Mouse (Mus musculus) midbrain, embryonic 11.5 days (tissue): ENCODE measurements at regions not wholly inside any gene's neighbourhood (a gene's known extent, or its start where the extent isn't known, plus 50 kb on each side); places are given as distances from the start of the nearest gene placed in this dataset.
"Not testable (repeated sequence)": the region's sequence is repeated elsewhere in the genome, so short reads cannot be mapped to it uniquely, and the experiment has no call there.

Experiments
- ATAC-seq: fragments of 200-750 bp; cut with Nextera tagmentation; 2 replicates; pipeline ENCODE4 v1.8.0; 2017; ENCODE audit warnings: moderate TSS enrichment, moderate library complexity; ENCODE audit not compliant: low FRiP score
- DNase-seq: peaks from one replicate; pipeline ENCODE4 v3.0.0; 2015; ENCODE audit warnings: low spot score; ENCODE audit errors: missing footprints
- H3K27ac ChIP-seq: fragments of 300-500 bp; sonication (generic); 2 replicates; pipeline ENCODE4 v1.5.1; 2014; ENCODE audit warnings: low read depth, low read length
- H3K27me3 ChIP-seq: fragments of 300-500 bp; sonication (generic); 2 replicates; pipeline ENCODE4 v1.6.1; 2014; ENCODE audit warnings: mild to moderate bottlenecking, low read length, moderate library complexity, mixed read lengths; ENCODE audit not compliant: control insufficient read depth, insufficient read depth
- H3K36me3 ChIP-seq: fragments of 300-500 bp; sonication (generic); 2 replicates; pipeline ENCODE4 v1.6.1; 2014; ENCODE audit warnings: mild to moderate bottlenecking, low read length, moderate library complexity, mixed read lengths; ENCODE audit not compliant: control insufficient read depth, insufficient read depth
- H3K4me1 ChIP-seq: fragments of 300-500 bp; sonication (generic); 2 replicates; pipeline ENCODE4 v1.6.1; 2014; ENCODE audit warnings: low read length; ENCODE audit not compliant: control insufficient read depth, insufficient read depth
- H3K4me2 ChIP-seq: fragments of 300-500 bp; sonication (generic); 2 replicates; pipeline ENCODE4 v1.6.1; 2014; ENCODE audit warnings: mild to moderate bottlenecking, moderate library complexity
- H3K4me3 ChIP-seq: fragments of 300-500 bp; sonication (generic); 2 replicates; pipeline ENCODE4 v1.5.1; 2014; ENCODE audit warnings: low read depth, low read length
- H3K9ac ChIP-seq: fragments of 300-500 bp; sonication (generic); 2 replicates; pipeline ENCODE4 v1.6.1; 2014; ENCODE audit warnings: low read length
- H3K9me3 ChIP-seq: fragments of 300-500 bp; sonication (generic); 2 replicates; pipeline ENCODE4 v1.6.1; 2016; ENCODE audit warnings: low read length; ENCODE audit not compliant: control insufficient read depth
- WGBS: fragments of 180-500 bp; shearing (Covaris S2); extraction: QIAGEN DNeasy Blood & Tissue Kit; methylation state at CpG from one replicate; pipeline ENCODE4 v1.1.7; 2014; 5-methylcytosine and 5-hydroxymethylcytosine counted together

- 79% methylated on average over 7 of the region's 7 CpGs for WGBS
Measured at GRCm38 (mm10) chr3:59808769-59809518, 51.9 kb upstream of the Gm8298 start.

More at GRCm38 (mm10) chr3:59808769-59809518, 51.9 kb upstream of the Gm8298 start:
- not testable (repeated sequence) for H3K4me3 ChIP-seq, H3K9ac ChIP-seq, H3K4me1 ChIP-seq, H3K27me3 ChIP-seq, H3K27ac ChIP-seq, H3K9me3 ChIP-seq, ATAC-seq, H3K4me2 ChIP-seq, H3K36me3 ChIP-seq
- peak; percentile 71 for DNase-seq
